Mouse (Mus musculus): ENCODE results near the gene Apol6. TPM values are rescaled to one million over a fixed set of nuclear protein-coding genes. Genes with fewer than 3 reads are reported as not detected.

Gene Apol6
- polyA plus RNA-seq, 1 experiment from 2014 or later: not detected

GRCm38 (mm10) chr15:77094431-77094830 lies 49.9 kb downstream of the Apol6 start:
- H3K4me2 ChIP-seq (replicated peaks): no peak overlapping the region
- no peak for ATAC-seq
- WGBS: 95% methylated on average over 13 of the region's 13 CpGs
- H3K27ac ChIP-seq: no peak overlapping the region
- H3K9me3 ChIP-seq: no peaks in the 10 kb centered on the region
- H3K36me3 ChIP-seq: peaks cover 69% of the 10 kb centered on the region
- no peak overlapping the region for H3K9ac ChIP-seq (replicated peaks)
- no peaks in the 10 kb centered on the region for H3K27me3 ChIP-seq
- H3K4me3 ChIP-seq (replicated peaks): no peak overlapping the region
- peaks cover 13% of the 10 kb centered on the region for H3K4me1 ChIP-seq (replicated peaks)

GRCm38 (mm10) chr15:77095216-77095615 lies 50.7 kb downstream of the Apol6 start:
- ATAC-seq: no peak
- no peak overlapping the region for H3K9ac ChIP-seq (replicated peaks)
- H3K9me3 ChIP-seq: no peaks in the 10 kb centered on the region
- 97% methylated on average over 1 of the region's 1 CpGs for whole genome bisulfite sequencing
- H3K36me3 ChIP-seq: peaks cover 74% of the 10 kb centered on the region
- H3K27ac ChIP-seq: no peak overlapping the region
- no peak overlapping the region for H3K4me2 ChIP-seq (replicated peaks)
- H3K4me1 ChIP-seq (replicated peaks): peaks cover 6% of the 10 kb centered on the region; the same call in 1 of the 2 replicates
- H3K27me3 ChIP-seq: no peaks in the 10 kb centered on the region
- no peak overlapping the region for H3K4me3 ChIP-seq (replicated peaks)

- 90% methylated on average over 6 of the region's 6 CpGs for WGBS
- no peak for ATAC-seq
These were observed 52.8 kb downstream of the Apol6 start for GRCm38 (mm10) chr15:77097358-77097757.

DNA sequence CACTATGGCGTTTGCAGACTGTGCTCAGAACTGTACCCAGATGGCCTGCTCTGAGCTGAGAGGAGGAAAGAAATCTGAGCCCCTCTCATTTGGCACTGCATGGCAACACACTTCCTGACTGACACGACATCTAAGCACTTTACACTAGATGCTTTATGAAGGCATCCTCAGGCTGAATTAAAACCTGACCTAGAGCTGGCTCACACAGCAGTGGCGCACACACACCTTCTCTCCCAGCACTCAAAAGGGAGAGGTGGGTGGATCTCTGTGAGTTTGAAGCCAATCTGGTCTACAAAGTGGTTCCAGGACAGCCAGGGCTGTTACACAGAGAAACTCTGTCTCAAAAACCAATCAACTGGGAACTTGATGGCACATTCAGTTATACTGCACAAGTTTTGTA lies 55.2 kb downstream of the Apol6 start:
- no peak for ATAC-seq
- no peak overlapping the region for H3K4me3 ChIP-seq (replicated peaks)
- no peak overlapping the region for H3K27ac ChIP-seq
- H3K9me3 ChIP-seq: no peaks in the 10 kb centered on the region
- no peak overlapping the region for H3K9ac ChIP-seq (replicated peaks)
- 82% methylated on average over 3 of the region's 3 CpGs for WGBS
- peaks cover 55% of the 10 kb centered on the region for H3K36me3 ChIP-seq
- H3K4me2 ChIP-seq (replicated peaks): no peak overlapping the region
- H3K27me3 ChIP-seq: no peaks in the 10 kb centered on the region
- H3K4me1 ChIP-seq (replicated peaks): peaks cover 1% of the 10 kb centered on the region

More at GRCm38 (mm10) chr15:77097358-77097757, 52.8 kb downstream of the Apol6 start:
- H3K4me2 ChIP-seq (replicated peaks): no peak overlapping the region
- no peak overlapping the region for H3K4me3 ChIP-seq (replicated peaks)
- H3K9ac ChIP-seq (replicated peaks): no peak overlapping the region
- no peaks in the 10 kb centered on the region for H3K4me1 ChIP-seq (replicated peaks)
- peaks cover 72% of the 10 kb centered on the region for H3K36me3 ChIP-seq
- H3K27ac ChIP-seq: no peak overlapping the region
- no peaks in the 10 kb centered on the region for H3K9me3 ChIP-seq
- no peaks in the 10 kb centered on the region for H3K27me3 ChIP-seq

GRCm38 (mm10) chr15:77102685-77103084 lies 58.2 kb downstream of the Apol6 start:
- WGBS: 74% methylated on average over 5 of the region's 5 CpGs
- no peak overlapping the region for H3K9ac ChIP-seq (replicated peaks)
- no peak overlapping the region for H3K4me2 ChIP-seq (replicated peaks)
- peaks cover 40% of the 10 kb centered on the region for H3K36me3 ChIP-seq
- ATAC-seq: no peak
- no peaks in the 10 kb centered on the region for H3K27me3 ChIP-seq
- no peak overlapping the region for H3K27ac ChIP-seq
- H3K4me3 ChIP-seq (replicated peaks): no peak overlapping the region
- peaks cover 8% of the 10 kb centered on the region for H3K4me1 ChIP-seq (replicated peaks)
- no peaks in the 10 kb centered on the region for H3K9me3 ChIP-seq

- H3K36me3 ChIP-seq: peaks cover 29% of the 10 kb centered on the region
- no peaks in the 10 kb centered on the region for H3K27me3 ChIP-seq
- 65% methylated on average over 10 of the region's 10 CpGs for WGBS
- H3K27ac ChIP-seq: no peak overlapping the region
- peaks cover 8% of the 10 kb centered on the region for H3K4me1 ChIP-seq (replicated peaks)
- H3K4me3 ChIP-seq (replicated peaks): no peak overlapping the region
- ATAC-seq: no peak
- H3K9me3 ChIP-seq: no peaks in the 10 kb centered on the region
- H3K4me2 ChIP-seq (replicated peaks): no peak overlapping the region
- H3K9ac ChIP-seq (replicated peaks): no peak overlapping the region
These were observed 60.0 kb downstream of the Apol6 start for GRCm38 (mm10) chr15:77104349-77105158.

GRCm38 (mm10) chr15:77105273-77105672 lies 60.7 kb downstream of the Apol6 start:
- Histone ChIP-seq H3K27ac (no peak overlapping the region), H3K4me3 (replicated peaks) (no peak overlapping the region), H3K9ac (replicated peaks) (no peak overlapping the region), H3K4me1 (replicated peaks) (peaks cover 8% of the 10 kb centered on the region), H3K9me3 (no peaks in the 10 kb centered on the region), H3K36me3 (peaks cover 28% of the 10 kb centered on the region), H3K4me2 (replicated peaks) (no peak overlapping the region), H3K27me3 (no peaks in the 10 kb centered on the region)
- no peak for ATAC-seq
- 89% methylated on average over 10 of the region's 10 CpGs for WGBS

Other genes starting within 250 kb of the Apol6 start
- 36.7 and 38.7 TPM in 2 replicates for gene Zfp251, start 173.3 kb upstream of the Apol6 start, polyA plus RNA-seq (2015; fragmentation: Nextera tagmentation; extraction: Ambion mirVana)
- gene Zfp7, start 165.5 kb upstream of the Apol6 start, polyA plus RNA-seq (2015; fragmentation: Nextera tagmentation; extraction: Ambion mirVana): 11.2 and 11.4 TPM in 2 replicates
- 0.57 and 3.2 TPM in 2 replicates for gene Gm49527, start 165.4 kb upstream of the Apol6 start, polyA plus RNA-seq (2015; fragmentation: Nextera tagmentation; extraction: Ambion mirVana)
- gene Zfp647, start 119.3 kb upstream of the Apol6 start, polyA plus RNA-seq (2015; fragmentation: Nextera tagmentation; extraction: Ambion mirVana): 25.6 and 27.5 TPM in 2 replicates
- gene 1110038F14Rik, start 96.2 kb upstream of the Apol6 start, polyA plus RNA-seq (2015; fragmentation: Nextera tagmentation; extraction: Ambion mirVana): 56.7 and 57.4 TPM in 2 replicates
- gene Mb, start 5.9 kb downstream of the Apol6 start, polyA plus RNA-seq (2015; fragmentation: Nextera tagmentation; extraction: Ambion mirVana): not detected in 2 replicates

All from midbrain, embryonic 13.5 days (tissue).